Mouse (Mus musculus) left cerebral cortex, postnatal 36 days (tissue): ENCODE results near the gene Ube2g1. TPM values are rescaled to one million over a fixed set of nuclear protein-coding genes. Genes with fewer than 3 reads are reported as not detected.

Experiments used
- microRNA-seq: library from miRNA; unstranded; fragments of <30 nt; microRNA quantifications from one replicate; pipeline ENCODE4 v1.2.0, GENCODE M21; 2022
- total RNA-seq, 2 experiments: library from RNA; stranded (reverse); gene quantifications; 2 replicates each; pipeline ENCODE4 v1.2.3; 2021

Gene Ube2g1
- total RNA-seq, 2 experiments from 2014 or later = 50.7 to 59.0 TPM

Small RNAs within 50 kb of the gene (microRNA-seq; reads per million reads assigned to microRNA genes)
- gene Gm25678 = not detected

Other genes with a start within 250 kb of the Ube2g1 start
- 1 to 10 TPM; 2.2 to 2.9 TPM for gene Tekt1, start 244.8 kb upstream of the Ube2g1 start, total RNA-seq
- gene Smtnl2, start 195.6 kb upstream of the Ube2g1 start, total RNA-seq = 1 to 10 TPM in 1 of 2 experiments, under 1 TPM in 1; 0.68 to 1.5 TPM
- gene Ggt6, start 171.8 kb upstream of the Ube2g1 start, total RNA-seq = under 1 TPM in 1 of 2 experiments, not detected in 1; 0.29 TPM
- 10 to 100 TPM; 42.8 to 50.2 TPM for gene Mybbp1a, start 165.9 kb upstream of the Ube2g1 start, total RNA-seq
- 10 to 100 TPM; 53.6 to 69.9 TPM for gene Spns2, start 117.4 kb upstream of the Ube2g1 start, total RNA-seq
- under 1 TPM; 0.17 to 0.57 TPM for gene Spns3, start 56.8 kb upstream of the Ube2g1 start, total RNA-seq
- gene Ankfy1, start 82.7 kb downstream of the Ube2g1 start, total RNA-seq = 10 to 100 TPM; 29.6 to 41.0 TPM
- 10 to 100 TPM; 16.5 to 17.4 TPM for gene Cyb5d2, start 188.9 kb downstream of the Ube2g1 start, total RNA-seq
- 10 to 100 TPM; 38.1 to 50.0 TPM for gene Zzef1, start 188.9 kb downstream of the Ube2g1 start, total RNA-seq